Mouse (Mus musculus): ENCODE measurements around the gene Tnfrsf25.

DNA sequence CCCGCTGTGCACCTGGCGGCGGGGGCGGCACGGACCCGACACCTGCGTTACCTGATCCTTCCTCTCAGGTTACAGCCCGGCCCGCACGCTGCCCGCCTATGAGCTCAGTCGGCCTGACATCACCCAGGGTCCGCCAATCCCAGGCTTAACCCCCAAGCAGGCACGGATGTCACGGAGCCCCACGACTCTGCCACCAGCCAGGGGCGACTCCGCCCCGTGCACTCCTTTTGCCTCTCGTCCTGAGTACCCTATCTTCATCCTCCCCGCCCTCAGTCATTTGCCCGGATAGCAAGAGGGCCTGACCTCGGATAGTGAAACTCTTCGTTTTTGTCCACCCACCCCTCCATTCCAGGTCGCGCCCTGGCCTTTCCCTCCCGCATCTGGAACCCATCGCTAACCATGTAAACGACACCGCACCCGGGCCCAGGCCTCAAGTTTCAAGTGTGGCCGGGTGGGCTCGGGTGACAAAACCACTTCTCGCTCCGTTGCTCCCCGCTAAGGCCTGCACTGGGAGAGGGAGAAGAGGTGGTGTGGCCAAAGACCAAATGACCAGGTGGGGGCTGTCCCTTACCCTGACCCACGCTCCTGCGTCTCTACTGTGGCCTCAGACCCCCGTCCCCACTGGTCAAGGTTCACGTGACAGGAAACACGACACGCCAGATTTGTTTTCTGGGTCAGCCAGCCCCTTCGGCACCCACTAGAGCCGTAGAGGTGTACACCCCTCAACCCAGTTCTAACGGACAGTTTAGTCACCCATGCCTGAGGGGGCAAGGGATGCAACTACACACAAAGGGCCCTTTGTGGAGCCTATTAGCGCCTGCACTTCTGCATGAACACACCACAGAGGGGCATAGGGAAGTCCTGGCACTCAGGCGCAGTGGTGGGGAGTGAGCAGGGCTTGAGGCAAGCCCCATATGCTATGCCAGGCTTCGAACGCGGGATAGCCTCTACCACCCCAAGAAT is 16.4 kb downstream of the Tnfrsf25 start:
- TF ChIP-seq CTCF (IDR thresholded peaks at IDR 0.05; ENCODE audit: borderline replicate concordance, control insufficient read depth, extremely low read depth, insufficient read depth, low read length, poor library complexity) (no peak), POLR2A (IDR thresholded peaks at IDR 0.05; ENCODE audit: control insufficient read depth, extremely low read depth, insufficient read depth, low read length, poor library complexity) (no peak)
